Mouse (Mus musculus): Measurements from ENCODE around the gene Kcnf1.

- TF ChIP-seq CTCF (IDR thresholded peaks at IDR 0.05; ENCODE audit: low read depth), result no peak
- no peak for TF ChIP-seq EP300 (optimal IDR thresholded peaks at IDR 0.05)
Measured at GRCm38 (mm10) chr12:17166116-17166515, 10.6 kb downstream of the Kcnf1 start.

Data from stomach, postnatal 0 days (tissue).